Mouse (Mus musculus) large intestine, adult 2 months (tissue): ENCODE measurements around the gene Shank2. TPM values are rescaled to one million over a fixed set of nuclear protein-coding genes. Genes with fewer than 3 reads are reported as not detected.

Source experiments
- DNase-seq: peaks from one replicate; pipeline ENCODE4 v3.0.0-alpha.2; 2012; ENCODE audit warnings: low read depth, low spot score
- WGBS: fragments of 180-500 bp; shearing (Covaris S2); methylation state at CpG from one replicate; pipeline ENCODE4 v1.1.7; 2018; 5-methylcytosine and 5-hydroxymethylcytosine counted together
- polyA plus RNA-seq: library from polyadenylated mRNA; depleted of rRNA; stranded (reverse); fragments of >200 nt; gene quantifications from 2 replicates; pipeline ENCODE4 v1.2.3, GENCODE M21; 2012

Shank2 gene
- polyA plus RNA-seq, 1 experiment: 2.3 TPM

DNA sequence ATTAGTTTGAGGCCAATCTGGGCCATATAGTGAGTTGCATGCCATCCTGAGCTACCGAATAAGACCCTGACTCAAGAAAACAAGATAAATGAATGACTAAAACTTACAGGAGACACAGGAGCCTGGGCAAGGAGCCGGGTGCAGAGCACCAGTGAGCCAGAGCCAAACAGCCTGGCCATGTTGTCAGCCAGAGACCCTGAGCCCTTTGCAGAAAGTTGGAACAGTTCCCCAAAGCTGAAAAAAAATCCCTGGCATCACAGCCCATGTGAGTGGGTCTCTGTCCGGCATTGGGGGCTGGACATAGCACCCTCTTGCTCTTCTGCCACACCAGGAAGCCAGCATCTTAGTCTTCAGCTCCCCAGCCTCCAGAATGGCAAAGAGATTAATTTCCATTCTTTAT is 244.5 kb downstream of the Shank2 start:
- 84% methylated on average over 3 of the region's 3 CpGs for WGBS
- DNase-seq: no peak

DNA sequence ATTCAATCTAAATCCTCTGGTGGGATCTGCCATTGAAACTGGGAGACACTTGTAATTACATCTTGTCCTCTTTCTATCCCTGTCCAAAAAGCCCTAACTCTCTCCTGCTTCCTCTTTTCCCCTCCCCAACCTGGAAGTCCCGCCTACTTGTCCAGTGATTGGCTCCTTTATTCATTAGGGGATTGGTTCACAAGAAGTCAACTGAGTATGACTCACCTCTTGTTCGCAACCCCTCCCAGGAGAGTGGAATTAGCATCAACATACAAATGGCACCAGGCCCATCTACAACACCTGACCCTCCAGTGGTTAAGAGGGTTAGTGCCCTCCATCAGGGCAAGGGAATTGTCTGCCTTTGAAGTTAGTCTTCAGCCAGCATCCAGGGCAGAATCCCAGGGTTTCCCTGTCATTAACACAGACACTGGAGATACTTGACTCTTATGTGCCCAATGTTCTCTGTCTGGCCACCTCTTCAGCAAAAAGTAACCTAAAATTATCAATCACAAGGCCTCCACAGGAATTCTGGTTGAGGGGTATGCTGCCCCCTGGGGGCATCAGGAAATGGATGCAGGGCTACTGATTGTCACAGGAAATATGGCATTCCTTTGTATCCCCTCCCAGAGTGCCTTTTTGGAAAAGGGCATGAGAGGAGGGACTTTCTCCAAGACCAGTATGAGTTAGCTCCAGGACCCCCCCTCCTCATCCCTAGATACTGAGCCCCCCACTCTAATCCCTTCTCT is 247.1 kb downstream of the Shank2 start:
- no peak for DNase-seq
- 41% methylated on average over 2 of the region's 2 CpGs for WGBS

DNA sequence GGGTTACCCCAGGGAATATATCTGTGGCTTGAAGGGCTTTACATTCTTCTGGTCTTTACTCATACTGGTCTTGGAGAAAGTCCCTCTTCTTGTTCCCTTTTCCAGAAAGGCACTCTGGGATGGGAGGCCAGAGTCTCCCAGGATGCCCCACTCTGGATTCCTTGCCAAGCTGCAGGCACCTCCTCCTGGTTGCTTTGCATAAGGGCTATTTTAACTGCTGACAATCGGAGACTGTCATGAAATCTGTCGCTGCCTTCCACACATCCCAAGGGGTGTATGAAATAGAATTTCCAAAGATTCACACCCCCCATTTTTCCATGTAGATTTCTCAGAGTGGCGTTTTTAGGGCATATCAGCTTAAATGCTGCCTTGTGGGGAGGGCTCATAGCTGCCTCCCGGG is 249.1 kb downstream of the Shank2 start:
- no peak for DNase-seq
- WGBS: 86% methylated on average over 4 of the region's 4 CpGs

DNA sequence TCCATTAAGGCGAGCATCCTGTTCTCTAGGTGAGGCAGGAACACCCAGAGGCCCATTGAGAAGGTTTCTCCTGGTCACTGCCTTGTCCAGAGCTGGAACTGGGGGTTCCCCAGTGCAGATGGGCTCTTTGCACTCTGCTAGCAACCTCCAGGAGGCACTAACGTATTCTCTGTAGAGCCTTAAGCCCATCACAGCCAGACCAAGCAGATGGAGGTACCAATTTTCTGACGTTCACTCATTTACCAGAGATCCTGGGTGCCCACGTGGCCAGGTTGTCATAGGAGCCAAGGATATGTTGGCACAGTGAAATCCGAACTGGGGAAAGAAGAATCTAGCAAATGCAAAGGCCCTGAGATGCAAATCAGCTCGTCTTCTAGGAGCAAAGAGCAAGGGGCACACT is 249.5 kb downstream of the Shank2 start:
- DNase-seq: no peak
- 70% methylated on average over 6 of the region's 6 CpGs for WGBS

DNA sequence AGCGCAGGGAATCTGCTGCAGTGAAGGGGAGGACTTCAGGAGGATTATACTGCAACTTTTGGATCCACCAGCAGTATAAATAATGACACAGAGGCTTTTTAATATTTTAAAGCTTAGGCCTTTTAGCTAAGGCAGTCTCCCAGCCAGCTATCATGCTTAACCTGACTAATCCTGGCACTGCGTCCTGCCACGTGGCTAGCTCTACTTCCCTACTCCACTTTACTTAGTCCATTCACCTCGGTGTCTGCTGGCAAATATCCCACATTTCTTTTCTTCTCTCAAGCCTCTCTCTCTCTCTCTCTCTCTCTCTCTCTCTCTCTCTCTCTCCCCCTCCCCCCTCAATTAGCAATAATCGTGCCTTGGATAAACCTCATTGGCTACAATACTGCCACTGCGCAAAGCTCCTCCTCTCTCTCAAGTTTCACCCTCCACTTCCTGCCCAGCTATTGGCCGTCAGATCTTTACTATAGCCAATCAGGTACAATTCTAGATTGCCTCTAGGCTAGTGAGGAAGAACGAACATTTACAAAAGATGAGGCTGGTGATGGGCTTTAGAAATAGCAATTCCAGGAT is 253.0 kb downstream of the Shank2 start:
- WGBS: 59% methylated on average over 8 of the region's 8 CpGs
- no peak for DNase-seq

DNA sequence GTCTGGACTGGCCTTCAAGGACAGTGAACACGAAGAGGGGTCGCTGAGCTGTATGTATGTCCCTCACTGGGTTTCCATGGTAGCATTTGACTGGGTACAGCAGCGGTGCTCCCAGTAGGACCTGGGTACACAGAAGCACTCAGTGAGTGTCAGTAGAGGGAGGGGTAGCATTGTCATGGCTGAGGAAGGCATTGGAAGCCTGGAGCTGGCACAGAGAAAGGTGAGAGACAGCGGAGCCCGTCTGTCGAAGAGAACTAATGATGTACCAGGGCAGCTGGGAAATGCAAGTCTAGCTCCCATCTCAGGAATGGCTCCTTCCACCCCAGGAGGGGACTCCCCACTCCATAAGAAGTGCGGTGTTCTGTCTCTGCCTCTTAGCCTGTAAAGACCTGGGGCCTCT is 256.1 kb downstream of the Shank2 start:
- WGBS: 68% methylated on average over 7 of the region's 7 CpGs
- DNase-seq: no peak

DNA sequence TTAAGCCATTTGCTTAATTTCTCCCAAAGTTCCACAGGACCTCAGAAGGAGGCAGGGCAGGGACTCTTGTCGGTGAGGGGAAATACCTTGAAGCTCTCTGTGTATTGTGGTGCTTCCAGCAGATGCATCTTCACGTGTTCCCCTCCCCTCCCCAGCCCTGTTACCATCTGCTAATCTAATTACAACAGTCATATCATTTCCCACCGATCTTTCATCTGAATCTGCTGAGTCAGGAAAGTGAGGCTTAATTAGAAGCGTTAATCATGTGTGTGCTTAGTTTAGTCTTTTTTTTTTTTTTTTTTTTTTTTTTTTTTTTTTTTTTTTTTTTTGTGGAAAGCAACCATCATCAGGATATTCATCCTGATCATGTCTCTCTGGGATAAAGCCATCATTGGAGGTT is 256.6 kb downstream of the Shank2 start:
- 55% methylated on average over 4 of the region's 4 CpGs for WGBS
- no peak for DNase-seq

DNA sequence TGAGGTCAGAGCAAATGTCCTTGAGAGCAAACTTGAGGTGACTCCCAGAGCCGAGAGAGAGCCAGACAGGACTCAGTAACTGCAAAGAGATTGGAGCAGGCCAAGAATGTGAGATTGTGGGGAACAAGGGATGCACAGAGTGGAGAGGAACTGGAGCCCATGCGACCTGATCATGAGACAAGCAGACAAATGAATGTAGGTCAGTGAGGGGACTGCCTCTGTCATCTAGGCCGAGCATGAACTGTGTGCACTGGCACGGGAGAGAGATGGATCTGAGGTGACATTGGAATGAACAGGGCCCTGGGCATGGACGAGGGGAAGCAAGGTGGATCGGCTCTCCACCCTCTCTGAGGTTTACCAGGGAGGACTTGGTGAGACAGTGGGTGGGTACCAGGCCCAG is 260.9 kb downstream of the Shank2 start:
- no peak for DNase-seq
- 77% methylated on average over 6 of the region's 6 CpGs for WGBS

DNA sequence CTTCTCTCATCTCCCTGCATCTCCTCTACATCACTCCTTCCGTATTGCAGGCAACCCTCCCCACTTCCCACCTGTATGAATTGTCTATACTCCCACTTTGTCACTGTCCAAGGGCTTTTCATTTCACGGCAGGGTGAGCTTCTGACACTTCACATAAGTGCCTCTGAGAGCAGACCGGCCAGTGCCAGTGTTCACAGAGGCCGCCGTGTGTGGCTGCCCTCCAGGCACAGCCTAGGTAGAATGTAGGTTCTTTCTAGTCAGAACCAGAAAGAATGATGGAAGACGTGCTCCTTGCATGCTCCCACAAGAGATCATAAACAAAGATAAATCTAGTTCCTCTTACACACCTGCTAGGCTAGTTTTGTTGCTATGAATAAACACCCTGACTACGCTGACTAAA is 265.0 kb downstream of the Shank2 start:
- WGBS: 73% methylated on average over 7 of the region's 7 CpGs
- DNase-seq: no peak

DNA sequence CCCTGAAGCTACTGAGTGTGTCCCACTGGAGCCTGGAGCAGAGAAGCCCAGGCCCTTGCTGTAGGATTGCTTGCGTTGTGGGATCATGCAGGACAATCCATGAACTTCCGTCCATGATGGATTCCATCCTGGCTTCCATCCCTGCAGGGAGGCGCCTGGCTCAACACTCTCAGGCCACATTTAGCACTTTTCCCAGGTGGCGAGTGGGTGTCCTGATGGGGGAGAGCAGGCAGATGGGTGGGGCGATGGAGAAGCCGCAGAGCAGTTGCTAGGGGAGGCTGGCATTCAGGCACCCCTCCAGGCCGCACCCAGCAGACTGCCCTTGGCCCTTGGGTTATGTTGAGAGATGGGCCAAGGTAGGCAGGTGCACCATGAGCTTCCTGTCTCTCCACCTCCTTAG is 266.6 kb downstream of the Shank2 start:
- WGBS: 76% methylated on average over 7 of the region's 7 CpGs
- DNase-seq: no peak

DNA sequence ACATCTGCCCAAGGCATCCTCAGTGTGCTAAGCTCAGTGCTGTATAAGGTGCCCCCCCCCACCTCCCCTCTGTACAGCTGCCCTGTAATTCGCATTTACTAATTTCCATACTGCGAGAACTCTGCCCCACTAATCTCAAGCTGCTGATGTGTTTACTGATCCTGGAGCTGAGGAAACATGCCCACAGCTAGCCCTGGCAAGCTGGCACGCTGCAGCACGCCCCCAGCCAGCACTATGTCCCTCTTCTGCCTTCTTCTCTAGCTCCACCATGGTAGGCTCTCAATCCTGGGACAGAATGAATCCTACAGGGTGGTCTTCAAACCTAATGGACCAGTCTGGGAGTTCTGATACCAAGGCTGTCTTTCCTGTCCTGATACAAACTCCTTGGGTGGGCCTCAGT is 267.1 kb downstream of the Shank2 start:
- 78% methylated on average over 4 of the region's 4 CpGs for WGBS

DNA sequence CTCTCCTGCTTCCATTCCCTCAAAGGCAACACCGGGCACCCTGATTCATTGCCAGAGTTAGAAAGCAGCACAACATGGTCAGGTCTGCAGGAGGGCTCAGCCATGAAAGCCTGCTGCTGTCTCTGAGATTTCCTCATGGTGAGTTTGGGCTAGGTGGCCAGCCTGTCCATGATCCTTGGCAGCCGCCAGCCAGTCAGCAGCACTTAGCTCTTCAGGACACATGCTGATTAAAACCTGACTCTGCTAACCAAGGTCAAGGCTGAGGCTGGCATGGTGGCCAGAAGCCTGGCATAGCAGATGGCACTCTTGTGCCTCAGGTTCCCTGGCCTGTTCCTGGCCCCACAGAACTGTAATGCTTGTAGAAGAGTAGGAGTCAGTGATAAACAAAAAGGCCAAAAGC is 269.3 kb downstream of the Shank2 start:
- no peak for DNase-seq
- 91% methylated on average over 2 of the region's 2 CpGs for WGBS

More for the DNA sequence above, 267.1 kb downstream of the Shank2 start:
- DNase-seq: no peak

DNA sequence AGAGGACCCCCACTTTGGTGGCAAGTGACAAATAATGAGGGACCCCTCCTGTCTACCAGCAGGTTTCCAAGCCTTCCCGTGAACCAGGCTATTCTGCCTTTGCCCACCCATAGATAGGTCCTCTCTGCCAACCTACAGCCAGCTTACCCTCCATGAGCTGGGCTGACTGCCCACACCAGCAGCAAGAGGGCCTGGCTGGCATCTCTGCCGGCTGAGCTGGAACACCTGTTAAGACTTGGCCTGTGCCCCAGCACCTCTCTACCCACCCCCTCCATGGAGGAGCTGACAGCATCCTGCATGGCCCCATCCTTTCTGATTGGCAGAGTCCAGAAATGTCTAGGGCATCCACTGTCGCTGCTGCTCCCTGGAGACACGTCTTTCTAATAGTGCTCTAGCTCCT is 277.0 kb downstream of the Shank2 start:
- 77% methylated on average over 4 of the region's 4 CpGs for WGBS
- DNase-seq: no peak

DNA sequence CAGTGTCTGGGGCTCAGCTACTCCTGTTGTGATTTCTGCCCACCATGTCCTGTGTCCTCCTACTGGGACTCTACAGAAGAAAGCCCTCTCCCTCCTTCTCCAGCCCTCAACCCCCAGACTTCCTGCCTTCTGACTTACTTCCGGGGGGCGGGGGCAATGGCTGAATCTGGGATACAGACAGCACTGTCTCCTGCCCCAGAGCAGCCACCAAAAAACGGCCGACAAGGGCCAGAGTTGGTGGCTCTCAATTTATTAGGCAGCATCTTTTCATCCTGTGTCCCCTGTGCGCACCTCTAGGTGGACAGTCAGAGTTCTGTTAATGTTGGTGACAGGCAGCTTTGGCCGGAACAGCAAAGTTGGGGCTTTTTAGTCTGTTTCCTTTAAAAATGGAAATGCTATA is 282.0 kb downstream of the Shank2 start:
- 50% methylated on average over 6 of the region's 6 CpGs for WGBS

DNA sequence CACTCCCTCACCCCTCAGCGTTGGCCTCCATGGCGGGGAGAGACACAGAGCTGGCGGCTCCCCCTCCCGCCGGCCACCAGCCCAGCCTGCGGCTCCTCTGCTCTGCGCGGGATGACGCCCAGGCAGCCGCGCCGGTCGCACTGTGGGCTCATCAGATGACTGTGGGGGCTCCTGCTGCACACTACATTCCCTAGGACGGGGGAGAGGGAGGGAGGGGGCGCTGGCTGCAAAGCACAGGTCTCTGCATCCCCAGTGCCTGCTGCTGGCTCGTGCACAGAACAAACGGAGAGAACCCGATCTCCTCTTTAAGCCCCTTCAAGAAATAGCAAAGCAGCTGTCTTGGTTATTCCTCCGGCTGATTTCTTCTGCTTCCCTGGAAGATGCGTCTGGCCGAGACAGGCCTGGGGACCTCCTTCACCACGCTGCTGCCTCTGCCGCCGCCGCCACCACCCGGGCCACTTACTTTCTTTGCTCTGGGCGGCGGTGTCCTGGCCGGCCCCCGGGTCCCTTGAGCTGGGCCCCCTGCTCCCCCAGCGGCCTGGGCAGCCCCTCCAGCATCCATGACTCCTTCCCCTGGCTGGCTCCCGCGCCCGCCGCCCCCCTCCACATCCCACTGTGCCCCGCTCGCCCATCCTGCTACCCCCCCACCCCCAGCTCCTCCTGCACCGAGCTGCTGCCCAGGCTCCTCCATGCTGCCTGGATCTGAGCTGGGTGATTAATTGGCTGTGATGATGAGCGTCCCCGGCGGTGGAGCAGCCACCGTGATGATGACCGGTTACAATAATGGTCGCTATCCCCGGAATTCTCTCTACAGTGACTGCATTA is 282.7 kb downstream of the Shank2 start:
- no peak for DNase-seq
- 49% methylated on average over 45 of the region's 45 CpGs for WGBS

More for the DNA sequence above, 282.0 kb downstream of the Shank2 start:
- DNase-seq: no peak

DNA sequence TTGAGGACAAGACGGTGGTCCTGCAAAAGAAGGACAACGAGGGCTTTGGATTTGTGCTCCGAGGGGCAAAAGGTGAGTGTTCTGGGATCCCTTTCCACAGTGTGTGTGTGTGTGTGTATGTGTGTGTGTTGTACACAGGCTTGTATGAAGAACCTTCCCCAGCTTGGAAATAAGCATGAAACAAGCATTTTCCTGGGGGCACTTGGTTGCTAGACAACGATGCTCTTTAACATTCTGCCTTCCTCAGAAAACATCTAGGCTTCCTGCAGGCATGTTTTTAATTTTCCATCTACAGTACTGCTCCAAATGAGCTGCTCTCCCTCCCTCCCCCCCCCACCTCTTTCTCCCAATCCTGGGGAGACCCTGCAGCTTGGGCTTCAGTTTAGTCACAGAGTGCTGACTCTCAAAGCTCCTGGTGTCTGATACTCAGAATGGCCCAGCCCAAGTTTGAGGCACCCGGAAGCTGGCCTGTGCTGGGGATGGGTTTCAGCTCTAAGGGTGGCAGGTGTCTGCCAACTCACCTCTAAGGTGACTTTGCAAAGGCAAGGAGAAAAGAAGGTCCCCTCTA is 283.4 kb downstream of the Shank2 start:
- WGBS: 66% methylated on average over 5 of the region's 5 CpGs
- no peak for DNase-seq

DNA sequence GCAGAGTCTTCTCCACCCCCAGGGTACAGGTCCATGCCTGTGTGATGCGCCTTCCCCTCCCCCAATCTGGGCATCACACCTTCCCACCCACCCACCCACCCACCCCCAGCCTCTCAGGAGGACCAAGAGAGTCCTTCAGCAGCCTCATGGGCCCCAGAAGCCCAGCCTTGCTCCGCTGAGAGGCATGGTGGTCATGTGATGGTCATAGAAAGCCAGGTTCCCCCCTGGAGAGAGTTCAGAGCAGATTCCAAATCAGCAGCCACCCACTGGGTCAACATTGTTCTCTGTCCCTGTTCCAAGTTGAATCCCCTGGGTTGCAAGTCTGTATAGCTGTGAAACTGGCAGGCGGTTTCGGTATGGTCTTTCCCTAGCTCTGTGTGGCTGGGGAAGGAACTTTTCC is 284.2 kb downstream of the Shank2 start:
- DNase-seq: no peak
- WGBS: 91% methylated on average over 4 of the region's 4 CpGs

DNA sequence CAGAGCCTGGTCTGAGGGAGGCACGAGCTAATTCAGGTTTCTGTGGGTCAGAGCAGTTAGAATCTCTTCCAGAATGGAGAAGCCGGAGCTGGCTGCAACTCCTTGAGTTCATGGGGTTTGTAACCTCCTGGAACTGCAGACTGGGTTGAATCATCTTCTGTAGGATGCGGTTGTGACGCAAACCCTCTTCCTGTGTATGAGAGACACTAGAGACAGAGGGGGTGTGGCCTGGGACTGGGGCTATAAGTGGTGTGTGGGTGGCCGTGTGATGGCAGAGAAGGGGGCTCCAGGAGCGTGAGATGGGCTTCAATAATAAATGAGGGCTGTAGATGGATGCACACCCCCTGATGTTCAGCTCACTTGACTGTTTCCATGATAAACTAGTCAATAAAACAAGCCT is 286.3 kb downstream of the Shank2 start:
- no peak for DNase-seq
- 76% methylated on average over 6 of the region's 6 CpGs for WGBS

DNA sequence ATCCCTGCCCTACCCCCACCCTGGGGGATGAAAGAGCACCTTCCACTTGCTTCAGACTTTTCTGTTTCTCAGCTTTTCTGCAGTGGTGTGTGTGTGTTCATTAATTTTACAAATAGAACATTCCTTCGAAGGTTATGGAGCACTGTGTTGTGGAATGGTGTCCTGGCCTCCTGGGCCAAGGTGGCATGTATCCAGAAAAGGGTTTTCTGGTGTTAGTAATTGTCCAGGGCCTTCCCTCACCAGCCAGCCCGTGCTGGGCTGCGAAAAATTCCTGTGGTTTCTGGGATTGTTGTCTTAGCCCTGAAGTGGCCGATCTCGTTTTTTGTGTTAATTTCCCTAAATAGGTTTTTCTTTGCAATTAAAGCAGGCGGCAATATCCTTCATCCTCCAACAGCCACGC is 289.8 kb downstream of the Shank2 start:
- 70% methylated on average over 7 of the region's 7 CpGs for WGBS
- no peak for DNase-seq

DNA sequence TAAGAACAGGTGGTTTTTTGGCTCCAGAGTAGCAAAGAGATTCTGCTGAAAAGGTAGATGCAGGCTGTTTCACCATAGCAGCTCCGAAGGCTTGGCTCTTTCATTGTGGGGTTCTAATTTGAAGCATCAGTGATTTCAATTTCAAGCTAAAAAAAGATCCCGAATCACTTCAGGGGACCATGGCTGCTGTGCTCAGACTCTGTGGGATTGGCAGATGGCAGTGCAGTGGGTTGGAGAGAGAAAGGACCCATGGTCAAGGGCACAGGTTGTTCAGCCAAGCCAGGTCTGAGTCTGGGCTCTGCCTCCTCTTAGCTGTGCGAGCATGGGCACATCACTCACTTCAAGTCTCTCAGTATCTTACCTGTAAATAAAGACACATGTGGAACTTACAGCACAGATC is 291.9 kb downstream of the Shank2 start:
- 94% methylated on average over 3 of the region's 3 CpGs for WGBS

More for the DNA sequence above, 291.9 kb downstream of the Shank2 start:
- DNase-seq: no peak
